In the genomic region with DNA sequence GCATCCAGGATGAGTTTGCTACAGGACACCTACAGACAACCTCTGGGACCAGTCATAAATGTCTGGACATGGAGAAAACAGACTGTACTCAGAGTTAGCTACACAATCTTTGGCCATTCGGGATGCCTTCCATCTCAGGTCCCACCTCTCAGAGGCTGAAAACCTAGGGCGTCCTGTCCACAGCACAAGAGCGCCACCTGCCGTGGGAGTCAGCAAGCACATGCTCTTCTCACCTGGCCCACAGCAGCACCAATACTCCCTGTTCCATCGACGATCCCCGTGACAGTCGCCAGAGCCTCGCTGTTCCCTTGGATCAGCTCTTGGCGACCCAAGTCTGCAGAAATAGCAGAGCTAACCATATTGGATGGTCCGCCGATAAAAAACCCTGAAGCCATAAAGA, we compare ENCODE assay signal across 9 mouse cellular contexts. TPM values are rescaled to one million over a fixed set of nuclear protein-coding genes. Genes with fewer than 3 reads are reported as not detected.
DNase-seq lines count a peak whose midpoint lies in the region; ATAC-seq and TF ChIP-seq lines count a peak whose summit lies in the region.
"Had no signal": no experiment of that assay in that cellular context is flagged by ENCODE, and none has a peak within 500 bp of the region (broad histone marks: within the 10 kb centered on the region; RNA-seq: fewer than 3 reads in every experiment).

No protein-coding gene starts in this region.

- no peaks in the 10 kb centered on the region for H3K36me3 ChIP-seq in forebrain, embryonic 11.5 days (ENCODE audit: control insufficient read depth, insufficient read depth, low read length)
- H3K36me3 ChIP-seq in heart, postnatal 0 days (replicated peaks; ENCODE audit: control insufficient read depth, insufficient read depth, low read length) = peaks cover 40% of the 10 kb centered on the region
- H3K36me3 ChIP-seq in liver, embryonic 14.5 days (replicated peaks; ENCODE audit: control insufficient read depth, insufficient read depth, low read depth) = no peaks in the 10 kb centered on the region
- H3K36me3 ChIP-seq in neural tube, embryonic 13.5 days = peaks cover 51% of the 10 kb centered on the region
- no peaks in the 10 kb centered on the region for H3K36me3 ChIP-seq in testis, adult 2 months (ENCODE audit: control insufficient read depth, insufficient read depth, low read length)

- no peak overlapping the region for H3K4me3 ChIP-seq in forebrain, embryonic 11.5 days (ENCODE audit: low read depth, low read length)
- no peak overlapping the region for H3K4me3 ChIP-seq in heart, postnatal 0 days (ENCODE audit: low read depth, low read length)
- no peak overlapping the region for H3K4me3 ChIP-seq in liver, embryonic 14.5 days (ENCODE audit: insufficient read depth in 1 of 2, low read depth in 2 of 2, low read length in 2 of 2)
- H3K4me3 ChIP-seq in neural tube, embryonic 13.5 days = no peak overlapping the region
- no peak overlapping the region for H3K4me3 ChIP-seq in testis, adult 2 months (ENCODE audit: control insufficient read depth, low read depth, low read length)
- H3K4me3 ChIP-seq: erythroblast, embryonic 14.5 days had no signal

- TF ChIP-seq CTCF in heart, postnatal 0 days (IDR thresholded peaks at IDR 0.05; ENCODE audit: low read depth) = peak; percentile 99
- peak; percentile 96 for TF ChIP-seq CTCF in liver, embryonic 14.5 days (IDR thresholded peaks at IDR 0.05; ENCODE audit: low read depth)
- peak; percentile 90; the same call in 1 of the 2 replicates for TF ChIP-seq CTCF in testis, adult 2 months (IDR thresholded peaks at IDR 0.05; ENCODE audit: control insufficient read depth, insufficient read depth, insufficient replicate concordance, low read depth, low read length)

- no peak for TF ChIP-seq EP300 in heart, postnatal 0 days (IDR thresholded peaks at IDR 0.05; ENCODE audit: low read depth)
- no peak for TF ChIP-seq EP300 in liver, embryonic 14.5 days (IDR thresholded peaks at IDR 0.05; ENCODE audit: low read depth)

- no peaks in the 10 kb centered on the region for H3K9me3 ChIP-seq in forebrain, embryonic 11.5 days (ENCODE audit: control insufficient read depth, low read length)
- no peaks in the 10 kb centered on the region for H3K9me3 ChIP-seq in heart, postnatal 0 days (replicated peaks; ENCODE audit: control insufficient read depth, low read length)
- no peaks in the 10 kb centered on the region for H3K9me3 ChIP-seq in liver, embryonic 14.5 days (ENCODE audit: control insufficient read depth, low read length)
- H3K9me3 ChIP-seq in neural tube, embryonic 13.5 days = no peaks in the 10 kb centered on the region

- H3K4me2 ChIP-seq in forebrain, embryonic 11.5 days (ENCODE audit: low read depth, low read length, severe bottlenecking) = no peak overlapping the region
- no peak overlapping the region for H3K4me2 ChIP-seq in heart, postnatal 0 days (ENCODE audit: low read depth, low read length)
- no peak overlapping the region for H3K4me2 ChIP-seq in liver, embryonic 14.5 days (ENCODE audit: low read depth)
- no peak overlapping the region for H3K4me2 ChIP-seq in neural tube, embryonic 13.5 days

- peak; percentile 81 to 88 for DNase-seq in CD8-positive naive resting alpha-beta T cell, adult 2 months (ENCODE audit: low read depth in 2 of 2, low spot score in 2 of 2)
- peak; percentile 73 for DNase-seq in c-Kit-positive CD71-negative TER-119-negative erythroid progenitor cells, embryonic 14.5 days (ENCODE audit: low read depth)
- DNase-seq in forebrain, embryonic 11.5 days (ENCODE audit: low spot score) = peak; percentile 93
- peak; percentile 82 for DNase-seq in heart, postnatal 0 days (ENCODE audit: low spot score)
- DNase-seq in kidney, postnatal 25 days = peak; percentile 78 to 83
- DNase-seq in liver, embryonic 14.5 days (ENCODE audit: low read depth in 3 of 3, low spot score in 3 of 3) = peak; percentile 23 to 41 (median 36)

- no peak overlapping the region for H3K27ac ChIP-seq in forebrain, embryonic 11.5 days (ENCODE audit: low read depth, low read length)
- H3K27ac ChIP-seq in heart, postnatal 0 days (ENCODE audit: low read depth) = no peak overlapping the region
- no peak overlapping the region for H3K27ac ChIP-seq in liver, embryonic 14.5 days
- no peak overlapping the region for H3K27ac ChIP-seq in neural tube, embryonic 13.5 days (replicated peaks)
- H3K27ac ChIP-seq in testis, adult 2 months (ENCODE audit: control insufficient read depth, insufficient read depth, low read depth, low read length) = no peak overlapping the region

- H3K27me3 ChIP-seq in forebrain, embryonic 11.5 days (ENCODE audit: control insufficient read depth, insufficient read depth, low read length) = no peaks in the 10 kb centered on the region
- H3K27me3 ChIP-seq in heart, postnatal 0 days (ENCODE audit: control insufficient read depth, insufficient read depth, low read length) = no peaks in the 10 kb centered on the region
- H3K27me3 ChIP-seq in liver, embryonic 14.5 days (ENCODE audit: control insufficient read depth, insufficient read depth, low read length) = no peaks in the 10 kb centered on the region
- no peaks in the 10 kb centered on the region for H3K27me3 ChIP-seq in neural tube, embryonic 13.5 days
- H3K27me3 ChIP-seq in testis, adult 2 months (ENCODE audit: control insufficient read depth, insufficient read depth, low read length) = no peaks in the 10 kb centered on the region

- peaks cover 24% of the 10 kb centered on the region; the same call in 1 of the 2 replicates for H3K4me1 ChIP-seq in forebrain, embryonic 11.5 days (replicated peaks; ENCODE audit: control insufficient read depth, insufficient read depth, low read length)
- no peaks in the 10 kb centered on the region for H3K4me1 ChIP-seq in heart, postnatal 0 days (ENCODE audit: control insufficient read depth, insufficient read depth)
- no peaks in the 10 kb centered on the region for H3K4me1 ChIP-seq in liver, embryonic 14.5 days (replicated peaks; ENCODE audit: control insufficient read depth in 2 of 2, insufficient read depth in 2 of 2, low read length in 1 of 2)
- H3K4me1 ChIP-seq in neural tube, embryonic 13.5 days (replicated peaks) = peaks cover 44% of the 10 kb centered on the region
- no peaks in the 10 kb centered on the region for H3K4me1 ChIP-seq in testis, adult 2 months (ENCODE audit: control insufficient read depth, insufficient read depth, low read length)

- no peak for TF ChIP-seq POLR2A in testis, adult 2 months (IDR thresholded peaks at IDR 0.05; ENCODE audit: control insufficient read depth, low read depth, low read length)

- ATAC-seq in forebrain, embryonic 11.5 days (replicated peaks; ENCODE audit: low FRiP score) = peak; percentile 55; the same call in 1 of the 2 replicates
- ATAC-seq in heart, postnatal 0 days (ENCODE audit: insufficient read depth, low read depth) = peak; percentile 81
- no peak for ATAC-seq in liver, embryonic 14.5 days (ENCODE audit: insufficient read depth)
- ATAC-seq in neural tube, embryonic 13.5 days (ENCODE audit: low read depth) = peak; percentile 67; the same call in 1 of the 2 replicates

- 16% methylated on average over 12 of the region's 12 CpGs for WGBS in forebrain, embryonic 11.5 days
- 18% methylated on average over 12 of the region's 12 CpGs for WGBS in heart, postnatal 0 days
- 20% methylated on average over 12 of the region's 12 CpGs for WGBS in liver, embryonic 14.5 days (ENCODE audit: insufficient replicate concordance)
- 22% methylated on average over 12 of the region's 12 CpGs for WGBS in neural tube, embryonic 13.5 days

- H3K9ac ChIP-seq in forebrain, embryonic 11.5 days (ENCODE audit: low read length) = no peak overlapping the region
- no peak overlapping the region for H3K9ac ChIP-seq in heart, postnatal 0 days (replicated peaks; ENCODE audit: low read depth, low read length)
- H3K9ac ChIP-seq in liver, embryonic 14.5 days (replicated peaks) = no peak overlapping the region
- no peak overlapping the region for H3K9ac ChIP-seq in neural tube, embryonic 13.5 days

RNA-seq across cellular contexts. Expression of gene Slc37a3, which starts 33.5 kb away (rescaled TPM):
- 36.7 and 39.4 TPM in 2 replicates for polyA plus RNA-seq in forebrain, embryonic 11.5 days (2014; fragmentation: Nextera tagmentation; extraction: Ambion mirVana)
- 9.0 and 12.6 TPM in 2 replicates for total RNA-seq in heart, postnatal 0 days (2014; rRNA removed; ENCODE audit: low replicate concordance)
- 19.9 TPM in 2 replicates for polyA plus RNA-seq in heart, postnatal 0 days (2015; fragmentation: Nextera tagmentation; extraction: Ambion mirVana)
- polyA plus RNA-seq in liver, embryonic 14.5 days (2012; rRNA removed) = 3.7 and 3.9 TPM in 2 replicates
- polyA plus RNA-seq in liver, embryonic 14.5 days (2014; fragmentation: Nextera tagmentation; extraction: Ambion mirVana) = 6.0 and 6.3 TPM in 2 replicates
- 60.3 and 65.9 TPM in 2 replicates for polyA plus RNA-seq in neural tube, embryonic 13.5 days (2015; fragmentation: Nextera tagmentation; extraction: Ambion mirVana)
- polyA plus RNA-seq in testis, adult 2 months (2012; rRNA removed) = 6.4 and 7.0 TPM in 2 replicates

RNA-seq across cellular contexts. Expression of gene Rab19, which starts 37.0 kb away (rescaled TPM):
- polyA plus RNA-seq in forebrain, embryonic 11.5 days (2014; fragmentation: Nextera tagmentation; extraction: Ambion mirVana) = 0.28 and 0.55 TPM in 2 replicates
- total RNA-seq in heart, postnatal 0 days (2014; rRNA removed; ENCODE audit: low replicate concordance) = 0.43 TPM in 1 of 2 replicates, not detected in the other
- 0.30 and 0.40 TPM in 2 replicates for polyA plus RNA-seq in heart, postnatal 0 days (2015; fragmentation: Nextera tagmentation; extraction: Ambion mirVana)
- 0.04 and 0.17 TPM in 2 replicates for polyA plus RNA-seq in liver, embryonic 14.5 days (2012; rRNA removed)
- polyA plus RNA-seq in liver, embryonic 14.5 days (2014; fragmentation: Nextera tagmentation; extraction: Ambion mirVana) = 0.32 and 0.38 TPM in 2 replicates
- polyA plus RNA-seq in neural tube, embryonic 13.5 days (2015; fragmentation: Nextera tagmentation; extraction: Ambion mirVana) = 0.44 TPM in 1 of 2 replicates, not detected in the other
- 0.26 and 0.77 TPM in 2 replicates for polyA plus RNA-seq in testis, adult 2 months (2012; rRNA removed)
- polyA plus RNA-seq: erythroblast, embryonic 14.5 days had no signal

Comparison
In these comparisons a context has a peak if more than half of its experiments do, and no peak if none do; other contexts are left out.
1. DNase-seq: peak in every context shown above with its lines; median percentile 93 in forebrain, embryonic 11.5 days; 84 in CD8-positive naive resting alpha-beta T cell, adult 2 months; 82 in heart, postnatal 0 days; 80 in kidney, postnatal 25 days; 73 in c-Kit-positive CD71-negative TER-119-negative erythroid progenitor cells, embryonic 14.5 days; 36 in liver, embryonic 14.5 days.